In the genomic region with DNA sequence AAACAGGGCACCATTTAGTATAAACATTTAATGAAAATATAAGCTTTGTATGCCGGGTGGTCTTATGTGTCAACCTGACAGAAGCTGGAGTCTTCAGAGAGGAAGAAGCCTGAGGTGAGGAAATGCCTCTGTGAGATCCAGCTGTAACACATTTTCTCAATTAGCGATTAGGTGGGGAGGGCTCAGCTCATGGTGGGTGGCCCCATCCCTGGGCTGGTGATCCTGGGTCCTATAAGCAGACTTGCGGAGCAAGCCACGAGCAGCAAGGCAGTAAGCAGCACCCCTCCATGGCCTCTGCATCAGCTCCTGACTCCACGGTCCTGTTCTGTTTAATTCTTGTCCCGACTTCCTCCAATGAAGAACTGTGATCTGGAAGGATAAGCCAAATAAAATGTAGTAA, we compare ENCODE assay signal across 21 mouse cellular contexts. TPM values are rescaled to one million over a fixed set of nuclear protein-coding genes. Genes with fewer than 3 reads are reported as not detected.
"Had no signal": no experiment of that assay in that cellular context is flagged by ENCODE, and none has a peak within 500 bp of the region (broad histone marks: within the 10 kb centered on the region; RNA-seq: fewer than 3 reads in every experiment).

No protein-coding gene starts in this region.

- DNase-seq: kidney, adult 8-10 months; kidney, postnatal 10 days; kidney, postnatal 36 days; liver, postnatal 0 days; lung, embryonic 14.5 days; right cerebral cortex, adult 18-20 months; right cerebral cortex, postnatal 14 days; right cerebral cortex, postnatal 4 days; thymus, postnatal 25 days had no signal

- H3K9me3 ChIP-seq: kidney, embryonic 15.5 days; limb, embryonic 12.5 days; limb, embryonic 15.5 days; midbrain, embryonic 13.5 days had no signal

- ATAC-seq: liver, postnatal 0 days; lung, postnatal 0 days; midbrain, embryonic 13.5 days; midbrain, embryonic 16.5 days had no signal

- H3K27me3 ChIP-seq: kidney, embryonic 15.5 days; limb, embryonic 12.5 days; limb, embryonic 15.5 days; midbrain, embryonic 13.5 days had no signal

- H3K36me3 ChIP-seq: kidney, embryonic 15.5 days; limb, embryonic 12.5 days; limb, embryonic 15.5 days; midbrain, embryonic 13.5 days had no signal

- H3K9ac ChIP-seq: kidney, embryonic 15.5 days; limb, embryonic 12.5 days; limb, embryonic 15.5 days; liver, embryonic 14.5 days; liver, postnatal 0 days; lung, embryonic 14.5 days; midbrain, embryonic 13.5 days had no signal

- H3K4me3 ChIP-seq: kidney, embryonic 15.5 days; limb, embryonic 12.5 days; limb, embryonic 15.5 days; midbrain, embryonic 13.5 days had no signal

- H3K4me1 ChIP-seq: kidney, embryonic 15.5 days; limb, embryonic 12.5 days; limb, embryonic 15.5 days; midbrain, embryonic 13.5 days had no signal

- H3K27ac ChIP-seq: kidney, embryonic 15.5 days; limb, embryonic 12.5 days; limb, embryonic 15.5 days; liver, embryonic 14.5 days; macrophage; midbrain, embryonic 13.5 days; stomach, postnatal 0 days had no signal

- H3K4me2 ChIP-seq: kidney, embryonic 15.5 days; limb, embryonic 12.5 days; limb, embryonic 15.5 days; liver, embryonic 11.5 days; lung, embryonic 14.5 days; midbrain, embryonic 13.5 days had no signal

RNA-seq across cellular contexts. Expression of gene Ranbp3l, which starts 41.4 kb away (rescaled TPM):
- total RNA-seq: megakaryocyte, adult 5-6 weeks had no signal
- polyA plus RNA-seq: limb, embryonic 12.5 days; macrophage; neural tube, embryonic 11.5 days had no signal
